Mouse (Mus musculus) right cerebral cortex, adult 18-20 months (tissue): ENCODE results near the gene Heatr9.
A peak's percentile ranks its signal among the peaks of the same experiment; 100 is the strongest.

Experiments used
- DNase-seq: peaks from one replicate; pipeline ENCODE4 v3.0.0; 2022; ENCODE audit warnings: mixed read lengths

Heatr9 gene

GRCm38 (mm10) chr11:83529024-83529423, 7.0 kb upstream of the Heatr9 start:
- peak; percentile 14 for DNase-seq

- no peak for DNase-seq
Measured at GRCm38 (mm10) chr11:83518371-83518770, 3.6 kb downstream of the Heatr9 start.

- no peak for DNase-seq
Measured at GRCm38 (mm10) chr11:83517153-83517552, 4.8 kb downstream of the Heatr9 start.

- DNase-seq = no peak
Measured at GRCm38 (mm10) chr11:83509521-83509920, 12.5 kb downstream of the Heatr9 start.

- DNase-seq = no peak
Measured at GRCm38 (mm10) chr11:83504308-83504707, 17.7 kb downstream of the Heatr9 start.

- no peak for DNase-seq
Measured at GRCm38 (mm10) chr11:83495571-83495970, 26.4 kb downstream of the Heatr9 start.

GRCm38 (mm10) chr11:83491488-83491887, 30.5 kb downstream of the Heatr9 start:
- no peak for DNase-seq

- no peak for DNase-seq
Measured at GRCm38 (mm10) chr11:83473235-83474016, 48.5 kb downstream of the Heatr9 start.

- peak; percentile 99 for DNase-seq
Measured at GRCm38 (mm10) chr11:83472324-83473234, 49.4 kb downstream of the Heatr9 start, which contains the start of gene Taf15. Gene Taf15, plus strand, starts transcription at chr11:83473086.

- DNase-seq = no peak
Measured at GRCm38 (mm10) chr11:83471766-83472165, 50.2 kb downstream of the Heatr9 start.

GRCm38 (mm10) chr11:83468765-83469164, 53.2 kb downstream of the Heatr9 start:
- peak; percentile 39 for DNase-seq

GRCm38 (mm10) chr11:83467120-83467652, 54.8 kb downstream of the Heatr9 start:
- no peak for DNase-seq

GRCm38 (mm10) chr11:83465976-83466375, 56.0 kb downstream of the Heatr9 start:
- no peak for DNase-seq

- DNase-seq = no peak
Measured at GRCm38 (mm10) chr11:83462711-83463244, 59.2 kb downstream of the Heatr9 start, which contains the start of gene Mmp28. Gene Mmp28, minus strand, starts transcription at chr11:83463071.
